Mouse (Mus musculus): Measurements from ENCODE around the gene Doxl2.

DNA sequence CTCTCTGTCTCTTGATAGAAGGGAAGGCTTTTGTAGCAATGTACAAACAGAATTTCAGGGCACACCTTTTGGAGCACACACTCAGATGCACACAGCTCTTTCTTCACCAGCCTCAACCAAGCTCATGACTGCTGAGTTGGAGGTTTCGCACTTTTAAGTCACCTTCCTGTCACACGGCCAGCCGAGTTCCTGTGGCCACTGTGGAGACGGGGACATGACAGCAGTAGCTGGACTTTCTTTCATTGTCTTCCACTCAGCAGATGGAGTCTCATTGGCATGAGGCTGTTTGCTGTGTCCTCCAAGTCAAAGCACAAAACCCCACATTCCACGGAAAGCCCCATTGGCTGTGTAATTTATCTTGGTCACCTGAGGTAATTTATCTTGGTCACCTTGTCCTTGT lies 36.4 kb downstream of the Doxl2 start:
- no peak for TF ChIP-seq EP300 (IDR thresholded peaks at IDR 0.05; ENCODE audit: insufficient read depth, low read depth, low read length)
- no peak for TF ChIP-seq CTCF (IDR thresholded peaks at IDR 0.05)
- TF ChIP-seq POLR2A (IDR thresholded peaks at IDR 0.05; ENCODE audit: insufficient read depth, low read depth, low read length), result no peak

All from heart, adult 2 months (tissue).